Mouse (Mus musculus): ENCODE measurements around the gene Slc2a2. TPM values are rescaled to one million over a fixed set of nuclear protein-coding genes. Genes with fewer than 3 reads are reported as not detected.
A peak's percentile ranks its signal among the peaks of the same experiment; 100 is the strongest.

Gene Slc2a2
- polyA plus RNA-seq, 2 experiments, result 7.6 to 24.4 TPM

GRCm38 (mm10) chr3:28709740-28710139 is 12.0 kb downstream of the Slc2a2 start:
- H3K36me3 ChIP-seq (replicated peaks; ENCODE audit: control insufficient read depth, insufficient read depth, low read depth), result no peaks in the 10 kb centered on the region
- H3K9ac ChIP-seq (replicated peaks), result no peak overlapping the region
- no peak overlapping the region for H3K4me3 ChIP-seq (ENCODE audit: insufficient read depth in 1 of 2, low read depth in 2 of 2, low read length in 2 of 2)
- peaks cover 0 to 5% of the 10 kb centered on the region in 2 experiments; a peak in 3 of 4 replicates for H3K4me1 ChIP-seq (replicated peaks; ENCODE audit: control insufficient read depth in 2 of 2, insufficient read depth in 2 of 2, low read length in 1 of 2)
- peak in 2 of 3 experiments; percentile 33 to 39 for DNase-seq (ENCODE audit: low read depth in 3 of 3, low spot score in 3 of 3)
- H3K27me3 ChIP-seq (ENCODE audit: control insufficient read depth, insufficient read depth, low read length), result no peaks in the 10 kb centered on the region
- H3K4me2 ChIP-seq (ENCODE audit: low read depth), result no peak overlapping the region
- TF ChIP-seq CTCF (IDR thresholded peaks at IDR 0.05; ENCODE audit: low read depth) (peak; percentile 72), EP300 (IDR thresholded peaks at IDR 0.05; ENCODE audit: low read depth) (no peak)
- H3K27ac ChIP-seq, result no peak overlapping the region
- no peaks in the 10 kb centered on the region for H3K9me3 ChIP-seq (ENCODE audit: control insufficient read depth, low read length)
- 29% methylated on average over 1 of the region's 1 CpGs for WGBS (ENCODE audit: insufficient replicate concordance)
- ATAC-seq (ENCODE audit: insufficient read depth), result no peak

- H3K27ac ChIP-seq, result no peak overlapping the region
- no peak overlapping the region for H3K4me3 ChIP-seq (ENCODE audit: insufficient read depth in 1 of 2, low read depth in 2 of 2, low read length in 2 of 2)
- no peak overlapping the region for H3K4me2 ChIP-seq (ENCODE audit: low read depth)
- no peaks in the 10 kb centered on the region for H3K27me3 ChIP-seq (ENCODE audit: control insufficient read depth, insufficient read depth, low read length)
- H3K36me3 ChIP-seq (replicated peaks; ENCODE audit: control insufficient read depth, insufficient read depth, low read depth), result no peaks in the 10 kb centered on the region
- DNase-seq (ENCODE audit: low read depth in 3 of 3, low spot score in 3 of 3) (no peak), ATAC-seq (ENCODE audit: insufficient read depth) (no peak)
- 34% methylated on average over 7 of the region's 7 CpGs for WGBS (ENCODE audit: insufficient replicate concordance)
- H3K4me1 ChIP-seq (replicated peaks; ENCODE audit: control insufficient read depth in 2 of 2, insufficient read depth in 2 of 2, low read length in 1 of 2), result no peaks in the 10 kb centered on the region; a peak in 1 of 4 replicates
- TF ChIP-seq EP300 (IDR thresholded peaks at IDR 0.05; ENCODE audit: low read depth), result no peak
- H3K9me3 ChIP-seq (ENCODE audit: control insufficient read depth, low read length), result no peaks in the 10 kb centered on the region
- no peak overlapping the region for H3K9ac ChIP-seq (replicated peaks)
Observed at GRCm38 (mm10) chr3:28713913-28714698, 16.4 kb downstream of the Slc2a2 start.

- Histone ChIP-seq H3K36me3 (replicated peaks; ENCODE audit: control insufficient read depth, insufficient read depth, low read depth) (no peaks in the 10 kb centered on the region), H3K9ac (replicated peaks) (no peak overlapping the region), H3K4me2 (ENCODE audit: low read depth) (no peak overlapping the region), H3K27me3 (ENCODE audit: control insufficient read depth, insufficient read depth, low read length) (no peaks in the 10 kb centered on the region), H3K4me3 (ENCODE audit: insufficient read depth in 1 of 2, low read depth in 2 of 2, low read length in 2 of 2) (no peak overlapping the region), H3K27ac (no peak overlapping the region), H3K9me3 (ENCODE audit: control insufficient read depth, low read length) (no peaks in the 10 kb centered on the region), H3K4me1 (replicated peaks; ENCODE audit: control insufficient read depth in 2 of 2, insufficient read depth in 2 of 2, low read length in 1 of 2) (peaks cover 0 to 9% of the 10 kb centered on the region in 2 experiments; a peak in 3 of 4 replicates)
- TF ChIP-seq CTCF (IDR thresholded peaks at IDR 0.05; ENCODE audit: low read depth) (no peak), EP300 (IDR thresholded peaks at IDR 0.05; ENCODE audit: low read depth) (no peak)
- no peak for DNase-seq (ENCODE audit: low read depth in 3 of 3, low spot score in 3 of 3)
- WGBS (ENCODE audit: insufficient replicate concordance), result 67% methylated on average over 2 of the region's 2 CpGs
- ATAC-seq (ENCODE audit: insufficient read depth), result no peak
Observed at GRCm38 (mm10) chr3:28718521-28718920, 20.8 kb downstream of the Slc2a2 start.

GRCm38 (mm10) chr3:28721218-28721617 is 23.5 kb downstream of the Slc2a2 start:
- Histone ChIP-seq H3K27me3 (ENCODE audit: control insufficient read depth, insufficient read depth, low read length) (no peaks in the 10 kb centered on the region), H3K9me3 (ENCODE audit: control insufficient read depth, low read length) (no peaks in the 10 kb centered on the region), H3K4me2 (ENCODE audit: low read depth) (no peak overlapping the region), H3K27ac (no peak overlapping the region), H3K4me3 (ENCODE audit: insufficient read depth in 1 of 2, low read depth in 2 of 2, low read length in 2 of 2) (no peak overlapping the region), H3K9ac (replicated peaks) (no peak overlapping the region), H3K36me3 (replicated peaks; ENCODE audit: control insufficient read depth, insufficient read depth, low read depth) (no peaks in the 10 kb centered on the region), H3K4me1 (replicated peaks; ENCODE audit: control insufficient read depth in 2 of 2, insufficient read depth in 2 of 2, low read length in 1 of 2) (peaks cover 0 to 15% of the 10 kb centered on the region in 2 experiments; a peak in 3 of 4 replicates)
- ATAC-seq (ENCODE audit: insufficient read depth), result no peak
- WGBS (ENCODE audit: insufficient replicate concordance), result 64% methylated on average over 5 of the region's 5 CpGs
- TF ChIP-seq EP300 (IDR thresholded peaks at IDR 0.05; ENCODE audit: low read depth), result no peak
- TF ChIP-seq CTCF (IDR thresholded peaks at IDR 0.05; ENCODE audit: low read depth), result no peak
- DNase-seq (ENCODE audit: low read depth in 3 of 3, low spot score in 3 of 3), result no peak

GRCm38 (mm10) chr3:28721838-28722237 is 24.1 kb downstream of the Slc2a2 start:
- H3K27me3 ChIP-seq (ENCODE audit: control insufficient read depth, insufficient read depth, low read length), result no peaks in the 10 kb centered on the region
- 36% methylated on average over 7 of the region's 7 CpGs for WGBS (ENCODE audit: insufficient replicate concordance)
- no peak overlapping the region for H3K9ac ChIP-seq (replicated peaks)
- ATAC-seq (ENCODE audit: insufficient read depth), result 0 out of 2 replicates have a peak, but pooled peaks have one; percentile 19
- H3K4me1 ChIP-seq (replicated peaks; ENCODE audit: control insufficient read depth in 2 of 2, insufficient read depth in 2 of 2, low read length in 1 of 2), result peaks cover 0 to 15% of the 10 kb centered on the region in 2 experiments; a peak in 3 of 4 replicates
- no peak for DNase-seq (ENCODE audit: low read depth in 3 of 3, low spot score in 3 of 3)
- TF ChIP-seq CTCF (IDR thresholded peaks at IDR 0.05; ENCODE audit: low read depth) (no peak), EP300 (IDR thresholded peaks at IDR 0.05; ENCODE audit: low read depth) (no peak)
- H3K36me3 ChIP-seq (replicated peaks; ENCODE audit: control insufficient read depth, insufficient read depth, low read depth), result no peaks in the 10 kb centered on the region
- H3K27ac ChIP-seq, result no peak overlapping the region
- H3K4me2 ChIP-seq (ENCODE audit: low read depth), result no peak overlapping the region
- H3K4me3 ChIP-seq (ENCODE audit: insufficient read depth in 1 of 2, low read depth in 2 of 2, low read length in 2 of 2), result no peak overlapping the region
- H3K9me3 ChIP-seq (ENCODE audit: control insufficient read depth, low read length), result no peaks in the 10 kb centered on the region

Measured in liver, embryonic 14.5 days (tissue).